Mouse (Mus musculus) liver, postnatal 0 days (tissue): Measurements from ENCODE around the gene Cpxm2.

Source experiments
- CTCF ChIP-seq: sonication (generic); IDR thresholded peaks from 2 replicates; pipeline ENCODE4 v1.5.1; 2016; ENCODE audit warnings: antibody characterized with exemption, low read depth
- EP300 ChIP-seq: IDR thresholded peaks from 2 replicates; pipeline ENCODE4 v1.6.1; 2016; ENCODE audit warnings: antibody characterized with exemption, low read depth, mild to moderate bottlenecking

DNA sequence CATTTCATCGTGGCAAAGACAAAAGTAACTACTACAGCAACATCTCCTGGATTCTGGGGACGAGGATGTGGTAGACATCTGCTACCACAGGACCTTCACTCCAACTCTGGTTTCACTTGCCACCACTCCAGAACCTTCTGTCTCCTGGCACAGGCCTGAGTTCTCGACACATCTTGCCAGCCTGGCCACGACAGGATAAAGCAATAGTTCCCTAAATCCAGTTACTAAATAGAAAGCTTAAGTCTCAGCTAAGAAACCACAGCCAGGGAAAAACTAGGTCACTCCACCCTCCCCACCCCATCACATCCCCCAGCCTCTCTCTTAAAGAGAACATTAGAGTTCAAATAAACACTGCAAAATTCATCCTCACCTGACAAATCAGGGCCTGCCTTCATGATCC, 66.4 kb downstream of the Cpxm2 start:
- TF ChIP-seq CTCF: no peak
- no peak for TF ChIP-seq EP300
